Mouse (Mus musculus): Measurements from ENCODE around the gene Zc3h18.

GRCm38 (mm10) chr8:122335638-122336250, 40.7 kb upstream of the Zc3h18 start:
- TF ChIP-seq CTCF (IDR thresholded peaks at IDR 0.05; ENCODE audit: borderline replicate concordance, insufficient read depth, low read length) (no peak), POLR2A (IDR thresholded peaks at IDR 0.05; ENCODE audit: low read depth, low read length) (no peak)
